Mouse (Mus musculus): ENCODE results near the gene Nup107.
"Not testable (repeated sequence)": the region's sequence is repeated elsewhere in the genome, so short reads cannot be mapped to it uniquely, and the experiment has no call there.

Nup107 gene

GRCm38 (mm10) chr10:117714928-117715500 is 77.5 kb downstream of the Nup107 start:
- no peak for DNase-seq (ENCODE audit: low spot score)

- no peak for DNase-seq (ENCODE audit: low spot score)
Observed at GRCm38 (mm10) chr10:117714048-117714545, 78.4 kb downstream of the Nup107 start.

- no peak for DNase-seq (ENCODE audit: low spot score)
Observed at GRCm38 (mm10) chr10:117713466-117713865, 79.0 kb downstream of the Nup107 start.

- no peak for DNase-seq (ENCODE audit: low spot score)
Observed at GRCm38 (mm10) chr10:117712871-117713270, 79.6 kb downstream of the Nup107 start.

GRCm38 (mm10) chr10:117712191-117712754 is 80.2 kb downstream of the Nup107 start:
- DNase-seq (ENCODE audit: low spot score) = no peak

GRCm38 (mm10) chr10:117711408-117711807 is 81.1 kb downstream of the Nup107 start:
- no peak for DNase-seq (ENCODE audit: low spot score)

GRCm38 (mm10) chr10:117710604-117711141 is 81.8 kb downstream of the Nup107 start, which contains the start of gene Mdm2:
Mdm2 (minus strand) TSS chr10:117710758.
- peak; percentile 94 for DNase-seq (ENCODE audit: low spot score)

GRCm38 (mm10) chr10:117709930-117710603 is 82.4 kb downstream of the Nup107 start:
- peak; percentile 55 for DNase-seq (ENCODE audit: low spot score)

GRCm38 (mm10) chr10:117709326-117709830 is 83.1 kb downstream of the Nup107 start:
- DNase-seq (ENCODE audit: low spot score) = peak; percentile 35

GRCm38 (mm10) chr10:117708856-117709255 is 83.6 kb downstream of the Nup107 start:
- DNase-seq (ENCODE audit: low spot score) = no peak

GRCm38 (mm10) chr10:117708376-117708775 is 84.1 kb downstream of the Nup107 start:
- no peak for DNase-seq (ENCODE audit: low spot score)

- no peak for DNase-seq (ENCODE audit: low spot score)
Observed at GRCm38 (mm10) chr10:117707114-117707838, 85.2 kb downstream of the Nup107 start.

- DNase-seq (ENCODE audit: low spot score) = no peak
Observed at GRCm38 (mm10) chr10:117706440-117706839, 86.1 kb downstream of the Nup107 start.

GRCm38 (mm10) chr10:117705806-117706205 is 86.7 kb downstream of the Nup107 start:
- no peak for DNase-seq (ENCODE audit: low spot score)

GRCm38 (mm10) chr10:117704964-117705335 is 87.6 kb downstream of the Nup107 start:
- DNase-seq (ENCODE audit: low spot score) = no peak

- not testable (repeated sequence) for DNase-seq (ENCODE audit: low spot score)
Observed at GRCm38 (mm10) chr10:117704314-117704963, 88.1 kb downstream of the Nup107 start.

GRCm38 (mm10) chr10:117703506-117703905 is 89.0 kb downstream of the Nup107 start:
- no peak for DNase-seq (ENCODE audit: low spot score)

GRCm38 (mm10) chr10:117702024-117702833 is 90.3 kb downstream of the Nup107 start:
- DNase-seq (ENCODE audit: low spot score) = no peak

- no peak for DNase-seq (ENCODE audit: low spot score)
Observed at GRCm38 (mm10) chr10:117701034-117701829, 91.3 kb downstream of the Nup107 start.

Measured in c-Kit-positive CD71-positive TER-119-positive erythroid progenitor cells, embryonic 14.5 days (primary cell).